Mouse (Mus musculus) olfactory bulb, adult 2 months (tissue): Measurements from ENCODE around the gene Ube2c.

Experiments used
- CTCF ChIP-seq: fragments of 200-500 bp; IDR thresholded peaks from 2 replicates; pipeline ENCODE4 v1.5.1; 2012; ENCODE audit warnings: low read depth, mild to moderate bottlenecking, low read length, moderate library complexity; ENCODE audit not compliant: insufficient read depth
- POLR2A ChIP-seq: fragments of 200-500 bp; IDR thresholded peaks from 2 replicates; pipeline ENCODE4 v1.6.1; 2012; ENCODE audit warnings: mild to moderate bottlenecking, low read depth, low read length, moderate library complexity; ENCODE audit not compliant: insufficient read depth

DNA sequence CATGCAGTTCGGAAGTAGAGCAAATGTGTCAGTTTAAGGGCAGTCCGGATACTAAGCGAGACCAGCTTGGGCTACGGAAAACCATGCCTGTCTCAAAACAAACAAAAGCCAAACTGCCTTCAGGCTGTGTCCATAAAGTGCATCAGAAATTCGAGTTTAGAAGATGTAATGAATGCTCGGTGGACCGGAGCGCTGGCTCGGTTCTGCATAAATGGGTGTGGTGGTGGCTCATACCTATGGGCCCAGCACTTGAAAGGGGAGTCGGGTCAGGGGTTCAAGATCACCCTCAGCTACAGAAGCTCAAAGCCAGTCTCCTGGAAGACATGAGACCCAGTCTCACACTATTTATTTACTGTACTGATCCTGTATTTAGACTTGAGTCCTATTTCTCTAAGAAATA is 18.1 kb downstream of the Ube2c start:
- TF ChIP-seq CTCF (no peak), POLR2A (no peak)
